Mouse (Mus musculus) thymus, postnatal 0 days (tissue): ENCODE results near the gene Casz1. TPM values are rescaled to one million over a fixed set of nuclear protein-coding genes. Genes with fewer than 3 reads are reported as not detected.

Experiments used
- DNase-seq: peaks from one replicate; pipeline ENCODE4 v3.0.0-alpha.2; 2015; ENCODE audit warnings: low spot score
- polyA plus RNA-seq: library from polyadenylated mRNA; unstranded; fragments of >200 nt; fragmentation: Nextera tagmentation; extraction: Ambion mirVana; gene quantifications from 2 replicates; pipeline ENCODE4 v1.2.1, GENCODE M21; 2015

Casz1 gene
- polyA plus RNA-seq, 1 experiment from 2014 or later = 3.0 TPM

GRCm38 (mm10) chr4:148964541-148965310 lies 160.5 kb downstream of the Casz1 start:
- DNase-seq = no peak

GRCm38 (mm10) chr4:148966132-148966531 lies 161.9 kb downstream of the Casz1 start:
- DNase-seq = no peak

GRCm38 (mm10) chr4:148968859-148969258 lies 164.6 kb downstream of the Casz1 start:
- DNase-seq = no peak

GRCm38 (mm10) chr4:148969610-148970009 lies 165.4 kb downstream of the Casz1 start:
- no peak for DNase-seq

GRCm38 (mm10) chr4:148970742-148971141 lies 166.5 kb downstream of the Casz1 start:
- no peak for DNase-seq

- no peak for DNase-seq
These were observed 167.5 kb downstream of the Casz1 start for GRCm38 (mm10) chr4:148971613-148972242.

GRCm38 (mm10) chr4:148972707-148973106 lies 168.5 kb downstream of the Casz1 start:
- DNase-seq = no peak

- DNase-seq = no peak
These were observed 169.2 kb downstream of the Casz1 start for GRCm38 (mm10) chr4:148973387-148973786.

GRCm38 (mm10) chr4:148974833-148975232 lies 170.6 kb downstream of the Casz1 start:
- DNase-seq = no peak

- DNase-seq = no peak
These were observed 174.1 kb downstream of the Casz1 start for GRCm38 (mm10) chr4:148978221-148978855.

GRCm38 (mm10) chr4:148978926-148979325 lies 174.7 kb downstream of the Casz1 start:
- no peak for DNase-seq

GRCm38 (mm10) chr4:148979837-148980236 lies 175.6 kb downstream of the Casz1 start:
- no peak for DNase-seq

GRCm38 (mm10) chr4:148982274-148982673 lies 178.0 kb downstream of the Casz1 start:
- no peak for DNase-seq

GRCm38 (mm10) chr4:148984701-148985540 lies 180.7 kb downstream of the Casz1 start:
- no peak for DNase-seq

- DNase-seq = no peak
These were observed 181.6 kb downstream of the Casz1 start for GRCm38 (mm10) chr4:148985541-148986476.

GRCm38 (mm10) chr4:148990038-148990437 lies 185.8 kb downstream of the Casz1 start:
- no peak for DNase-seq

GRCm38 (mm10) chr4:148993948-148994347 lies 189.7 kb downstream of the Casz1 start:
- no peak for DNase-seq

GRCm38 (mm10) chr4:149000746-149001145 lies 196.5 kb downstream of the Casz1 start:
- DNase-seq = no peak

GRCm38 (mm10) chr4:149001515-149001914 lies 197.3 kb downstream of the Casz1 start:
- no peak for DNase-seq

GRCm38 (mm10) chr4:149002441-149003093 lies 198.3 kb downstream of the Casz1 start:
- DNase-seq = no peak
